Mouse (Mus musculus) kidney, adult 11 months (tissue): ENCODE results near the gene Hist1h1c.
"Not testable (repeated sequence)": the region's sequence is repeated elsewhere in the genome, so short reads cannot be mapped to it uniquely, and the experiment has no call there.

ENCODE experiments used
- DNase-seq: peaks from one replicate; pipeline ENCODE4 v3.0.0; 2022

Hist1h1c gene

DNA sequence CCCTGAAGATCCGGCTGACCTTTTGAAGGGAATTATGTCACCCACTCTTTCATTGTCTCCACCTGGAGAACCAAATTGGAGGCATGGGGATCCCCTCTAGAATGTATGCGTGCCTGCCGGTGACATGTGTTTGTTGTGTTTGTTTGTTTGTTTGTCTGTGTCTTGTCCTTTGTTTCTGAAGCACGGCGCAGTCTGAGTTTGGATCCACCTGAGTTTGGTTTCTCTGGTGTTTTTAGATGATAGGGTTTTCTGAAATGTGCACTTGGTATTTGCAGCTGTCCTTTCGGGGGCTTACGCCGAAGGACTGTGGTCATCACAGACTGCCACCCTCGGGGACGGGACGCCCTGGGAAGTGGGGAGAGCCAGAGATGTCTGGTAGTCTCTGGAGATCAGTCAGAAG, 21.4 kb upstream of the Hist1h1c start:
- DNase-seq: no peak

DNA sequence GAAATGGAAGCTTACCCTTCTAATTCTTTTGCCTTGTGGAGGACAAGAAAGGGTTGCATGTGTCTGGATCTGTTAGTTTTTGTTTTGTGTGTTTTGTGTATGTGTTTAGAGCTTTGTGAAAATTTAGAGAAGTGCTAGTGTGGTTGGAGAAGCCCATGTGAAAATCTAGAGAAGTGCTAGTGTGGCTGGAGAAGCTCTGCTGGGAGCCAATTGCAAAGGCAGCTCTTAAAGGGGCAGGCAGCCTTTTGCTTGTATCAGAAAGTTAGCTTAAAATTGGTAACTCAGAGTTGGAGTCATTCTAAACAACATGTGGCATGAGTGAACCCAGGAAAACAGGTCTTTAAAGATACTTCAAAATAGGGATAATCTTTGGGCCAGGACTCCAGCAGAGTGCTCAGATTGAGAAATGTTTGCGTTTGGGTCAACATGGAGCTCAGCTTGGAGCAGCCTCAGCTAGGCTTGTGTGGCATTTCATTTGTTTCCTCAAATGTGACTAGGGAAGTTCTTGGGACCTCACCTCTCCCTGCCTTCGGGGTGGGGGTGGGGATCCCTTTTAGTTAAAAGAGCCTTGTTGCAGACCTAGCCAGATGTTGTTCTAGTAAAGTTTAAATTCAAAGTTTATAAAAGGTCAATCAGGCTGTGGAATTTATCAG, 20.9 kb upstream of the Hist1h1c start:
- not testable (repeated sequence) for DNase-seq

DNA sequence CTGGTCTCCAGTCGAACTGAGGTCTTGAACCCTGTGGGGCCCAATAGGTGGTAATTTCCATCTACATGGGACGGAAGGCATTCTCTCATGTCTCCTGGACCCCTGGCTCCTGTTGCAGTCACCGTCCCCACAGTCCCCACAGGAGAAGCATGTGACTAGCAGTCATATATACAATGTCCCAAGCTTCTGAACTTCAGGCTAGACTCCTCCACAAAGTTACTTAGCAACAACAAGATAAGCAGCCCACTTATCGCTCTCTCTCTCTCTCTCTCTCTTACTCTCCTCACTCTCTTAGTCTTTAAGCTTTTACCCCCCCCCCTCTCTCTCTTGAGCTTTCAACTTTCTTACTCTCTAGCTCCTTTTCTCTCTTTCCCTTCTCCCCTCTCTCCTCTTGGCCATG, 14.4 kb upstream of the Hist1h1c start:
- no peak for DNase-seq

DNA sequence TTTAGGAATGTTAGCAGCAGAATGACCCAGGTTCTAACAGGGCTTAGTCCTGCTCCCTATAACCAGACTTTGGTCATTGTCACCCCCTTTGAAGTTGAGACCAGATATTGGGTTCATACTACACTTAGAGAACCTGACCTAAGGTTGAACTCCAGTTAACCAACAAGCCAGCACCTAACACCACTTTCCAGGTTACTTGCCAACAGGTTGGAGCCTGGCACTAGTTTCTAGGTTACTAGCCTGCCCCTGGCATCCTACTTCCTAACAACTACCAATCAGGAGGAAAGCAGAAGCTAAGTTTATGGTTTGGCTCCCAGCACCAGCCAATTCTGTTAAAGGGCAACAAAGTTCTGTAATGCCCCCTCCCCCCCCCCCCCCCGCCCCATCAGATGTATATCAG, 13.4 kb upstream of the Hist1h1c start:
- no peak for DNase-seq

DNA sequence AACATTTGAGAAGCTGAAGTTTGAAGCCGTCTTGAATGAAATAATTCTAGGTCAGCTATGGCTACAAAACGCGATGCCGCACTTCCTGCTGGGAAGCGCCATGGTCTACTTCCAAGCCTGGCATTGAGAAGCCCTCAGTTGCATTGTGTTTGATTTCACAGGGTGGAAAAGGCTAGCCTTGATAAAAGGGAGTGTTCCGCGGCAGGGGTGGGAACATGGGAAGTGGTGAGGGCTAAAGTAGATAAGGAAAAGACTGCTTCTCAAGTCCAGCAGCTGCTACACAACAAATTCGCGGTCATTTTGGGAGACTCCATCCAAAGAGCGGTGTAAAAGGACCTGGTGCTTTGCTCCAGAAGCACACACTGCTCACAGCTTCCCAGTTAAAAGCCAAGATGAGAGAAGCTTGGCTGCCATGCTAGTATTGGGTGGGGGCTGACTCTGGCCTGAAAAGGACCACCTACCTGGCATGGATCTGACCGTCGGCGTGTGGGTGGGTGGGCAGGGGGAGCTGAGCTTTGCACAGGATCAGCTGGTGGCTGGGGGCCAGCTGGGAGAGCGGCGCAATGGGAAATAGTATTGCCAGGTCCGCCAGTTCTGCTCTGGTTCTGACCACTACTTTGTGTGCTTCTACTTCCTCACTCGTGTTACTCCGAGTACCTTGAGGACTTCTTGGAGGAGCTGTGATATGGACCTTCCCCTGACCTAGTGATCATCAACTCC, 10.0 kb upstream of the Hist1h1c start:
- DNase-seq: no peak

DNA sequence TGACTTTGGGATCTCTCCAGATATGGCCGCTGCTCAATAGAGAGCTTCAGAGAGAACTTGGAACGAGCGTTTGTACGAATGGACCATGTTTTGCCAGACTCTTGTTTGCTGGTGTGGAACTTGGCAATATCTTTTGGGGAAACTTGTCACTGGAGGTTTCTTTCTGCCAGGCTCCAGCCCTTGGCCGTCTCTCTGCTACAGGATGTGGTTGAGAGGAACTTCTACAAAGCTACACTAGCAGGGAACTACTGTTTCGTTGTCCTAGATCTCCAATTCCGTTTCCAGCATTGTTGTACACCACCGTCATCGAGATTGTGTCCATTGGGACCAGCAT, 9.4 kb upstream of the Hist1h1c start:
- DNase-seq: no peak

DNA sequence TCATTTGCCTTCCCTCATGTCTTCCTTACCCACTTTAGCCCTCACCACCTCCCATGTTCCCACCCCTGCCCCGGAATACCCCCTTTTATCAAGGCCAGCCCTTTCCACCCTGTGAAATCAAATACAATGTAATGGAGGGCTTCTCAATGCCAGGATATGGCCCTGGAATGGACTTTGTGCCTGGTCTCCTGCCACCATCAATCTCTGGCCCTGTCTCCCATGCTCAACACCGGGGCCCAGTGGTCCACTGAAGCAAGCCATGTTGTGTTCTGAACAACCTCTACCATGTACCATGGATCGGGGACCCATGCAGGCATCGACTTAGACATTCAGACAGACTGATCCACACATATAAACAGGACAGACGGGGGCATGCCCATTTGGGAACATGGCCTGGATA, 8.9 kb upstream of the Hist1h1c start:
- no peak for DNase-seq

DNA sequence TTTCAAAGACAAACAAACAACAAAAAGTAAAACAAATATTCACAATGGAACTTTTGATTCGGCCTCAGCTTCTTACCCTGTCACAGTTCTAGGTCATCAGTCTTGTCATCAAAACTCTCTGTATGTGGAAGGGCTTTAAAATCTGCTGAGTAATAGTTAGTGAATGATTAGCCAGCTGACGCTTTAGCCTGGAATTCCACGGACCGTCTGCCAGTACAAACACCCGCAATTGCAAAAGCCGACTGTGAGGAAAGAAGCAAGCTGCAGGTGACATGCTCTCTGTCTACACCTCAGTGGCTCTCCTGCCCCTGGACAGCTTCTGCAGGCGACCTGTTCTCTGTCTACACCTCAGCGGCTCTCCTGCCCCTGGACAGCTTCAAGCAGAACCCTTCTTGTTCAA, 8.1 kb upstream of the Hist1h1c start:
- peak; percentile 81 for DNase-seq

DNA sequence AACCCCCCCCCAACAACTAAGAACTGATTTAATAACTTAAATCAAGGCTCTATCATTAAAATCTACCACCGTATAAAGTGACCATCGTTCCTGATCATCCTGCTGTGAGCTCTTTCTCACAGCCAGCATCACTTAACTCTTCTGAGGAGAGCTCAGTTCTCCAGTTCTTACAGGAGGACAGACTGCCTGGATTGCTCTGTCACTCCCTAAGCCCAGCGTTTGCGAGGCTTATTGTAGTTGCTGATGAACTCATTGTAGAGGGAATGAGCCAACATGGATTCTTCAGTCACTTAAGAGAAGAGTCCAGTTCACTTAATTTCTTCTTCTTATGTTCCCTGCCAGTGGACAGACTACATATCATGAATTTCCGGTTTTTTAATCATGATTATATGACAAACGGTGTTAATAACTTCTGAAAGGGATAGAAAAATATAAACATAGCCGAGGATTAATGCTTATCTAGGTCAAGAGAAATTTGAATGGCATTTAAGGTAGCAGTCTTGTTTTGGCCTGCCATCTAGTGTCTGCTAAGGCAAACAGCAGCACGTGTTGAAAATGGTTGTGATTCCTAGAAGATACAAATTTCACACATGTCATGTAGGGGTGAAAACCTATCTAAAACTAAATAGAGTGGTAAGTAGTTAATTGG, 6.3 kb upstream of the Hist1h1c start:
- DNase-seq: no peak

DNA sequence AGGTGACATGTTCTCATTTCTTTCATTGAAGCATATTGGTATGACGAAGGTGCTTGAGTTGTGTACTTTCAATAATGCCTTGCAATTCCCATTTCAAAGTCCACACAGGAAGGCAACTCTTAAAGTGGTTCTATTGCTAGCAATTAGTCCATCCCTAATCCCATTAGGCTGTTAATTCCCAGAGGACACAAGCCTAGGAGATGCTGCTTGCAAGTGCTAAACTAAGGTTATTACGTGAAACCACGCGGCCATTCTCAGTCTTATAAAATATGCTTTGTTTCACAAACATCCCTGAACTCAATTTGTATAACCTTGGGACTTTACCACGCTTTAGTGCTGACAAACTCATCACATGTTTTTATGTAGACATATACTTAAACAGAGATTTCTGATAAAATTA, 1.5 kb upstream of the Hist1h1c start:
- no peak for DNase-seq

DNA sequence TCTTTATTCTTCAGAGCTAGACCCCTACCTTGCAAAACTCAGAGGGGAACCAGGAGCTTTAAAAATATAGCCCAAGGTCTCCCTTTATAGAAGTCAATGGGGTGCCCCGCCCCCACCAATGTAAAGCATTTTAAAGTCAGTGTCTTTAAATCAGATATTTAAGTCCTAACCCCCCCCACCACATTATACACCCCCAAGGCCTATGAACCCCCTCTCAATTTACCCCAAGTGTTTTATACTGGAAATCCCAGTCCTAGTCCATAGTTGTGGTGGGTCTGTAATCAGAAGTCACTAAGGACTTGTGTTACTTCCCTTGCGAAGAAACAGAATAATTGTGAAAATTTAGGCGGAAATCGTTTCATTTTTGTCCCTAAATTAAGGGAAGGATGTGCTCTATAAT, 567 bp upstream of the Hist1h1c start:
- no peak for DNase-seq

DNA sequence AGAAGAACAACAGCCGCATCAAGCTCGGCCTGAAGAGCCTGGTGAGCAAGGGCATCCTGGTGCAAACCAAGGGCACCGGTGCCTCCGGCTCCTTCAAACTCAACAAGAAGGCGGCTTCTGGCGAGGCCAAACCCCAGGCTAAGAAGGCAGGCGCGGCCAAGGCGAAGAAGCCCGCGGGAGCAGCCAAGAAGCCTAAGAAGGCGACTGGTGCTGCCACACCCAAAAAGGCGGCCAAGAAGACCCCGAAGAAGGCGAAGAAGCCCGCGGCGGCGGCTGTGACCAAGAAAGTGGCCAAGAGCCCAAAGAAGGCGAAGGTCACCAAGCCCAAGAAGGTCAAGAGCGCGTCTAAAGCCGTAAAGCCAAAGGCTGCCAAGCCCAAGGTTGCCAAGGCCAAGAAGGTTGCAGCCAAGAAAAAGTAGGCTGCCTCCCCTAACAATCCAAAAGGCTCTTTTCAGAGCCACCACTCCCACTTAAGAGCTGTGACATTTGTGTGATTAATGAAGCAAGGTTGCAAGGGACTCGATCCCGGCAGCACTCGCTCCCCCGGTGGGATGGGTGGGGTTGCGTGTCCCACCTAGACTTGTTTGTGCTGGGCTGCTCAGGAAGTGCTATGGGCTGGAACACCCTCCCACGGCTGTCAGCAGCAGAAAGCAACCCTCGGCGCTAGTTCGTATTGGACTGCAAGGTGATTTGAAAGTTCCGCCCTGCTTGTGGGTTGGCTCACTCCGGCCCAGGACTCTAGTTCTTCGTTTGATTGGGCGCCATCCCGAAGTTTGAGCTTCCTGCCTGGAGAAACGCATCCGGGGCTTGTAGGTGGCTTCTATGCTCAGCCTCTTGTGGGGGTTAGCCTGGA, 687 bp downstream of the Hist1h1c start:
- peak; percentile 98 for DNase-seq

DNA sequence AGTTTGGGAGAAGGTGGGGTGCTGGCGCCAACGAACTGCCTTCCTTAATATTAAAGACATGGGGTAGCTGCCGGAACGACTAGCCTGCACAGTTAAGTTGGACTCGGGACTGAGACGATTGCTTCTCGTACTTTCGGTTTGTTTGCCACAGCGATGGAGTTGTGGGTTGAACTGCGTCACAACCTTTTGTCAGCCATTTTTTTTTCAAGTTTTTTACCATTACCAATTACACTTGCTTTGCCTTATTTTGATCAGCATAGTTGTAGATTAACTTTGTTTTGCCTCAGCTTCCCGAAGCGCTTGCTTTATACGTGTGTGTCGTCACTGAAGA, 1.3 kb downstream of the Hist1h1c start:
- no peak for DNase-seq

DNA sequence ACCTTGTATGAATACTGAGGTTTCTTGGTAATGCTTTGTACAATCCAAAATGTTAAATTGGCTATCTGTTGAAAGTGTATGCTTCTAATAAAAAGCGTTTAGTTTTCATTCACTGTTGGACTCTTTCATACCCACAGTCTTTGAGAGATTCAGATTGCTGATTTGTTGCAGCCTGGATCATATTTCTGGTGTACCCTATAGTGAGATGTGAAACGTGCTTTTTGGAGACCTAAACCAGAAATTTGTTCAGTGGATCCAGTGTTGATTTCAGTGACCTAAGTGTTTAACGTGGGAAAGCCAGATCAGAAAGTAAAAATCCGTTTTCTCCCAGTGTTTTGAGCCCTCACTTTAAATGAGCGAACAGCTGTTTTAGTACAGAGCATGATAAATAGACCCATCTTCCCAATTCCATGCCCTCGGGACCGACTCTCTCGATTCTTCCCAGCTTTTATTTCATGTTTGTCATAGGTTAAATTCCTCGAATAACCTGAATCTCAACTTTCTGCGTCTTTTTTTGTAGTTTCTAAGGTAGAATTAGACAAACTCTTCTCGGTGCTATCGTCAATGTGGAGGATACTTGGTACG, 1.7 kb downstream of the Hist1h1c start:
- no peak for DNase-seq

DNA sequence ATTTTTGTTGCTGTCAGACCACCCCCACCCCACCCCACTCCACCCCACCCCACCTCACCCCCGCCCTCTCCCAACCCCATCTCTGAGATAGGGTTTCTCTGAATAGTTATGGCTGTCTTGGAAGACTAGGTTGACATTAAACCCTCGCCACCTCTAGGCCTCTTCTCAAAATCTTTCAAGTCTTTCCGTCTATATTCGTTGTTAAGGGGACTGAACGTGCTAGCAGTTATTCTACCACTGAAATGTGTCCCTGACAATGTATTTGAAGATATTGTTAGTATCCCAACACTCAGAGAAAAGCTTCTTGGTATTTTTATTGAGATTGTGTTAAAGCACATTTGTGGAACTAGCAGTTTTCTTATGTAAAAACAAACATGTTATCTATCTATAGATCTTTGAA, 2.3 kb downstream of the Hist1h1c start:
- no peak for DNase-seq

DNA sequence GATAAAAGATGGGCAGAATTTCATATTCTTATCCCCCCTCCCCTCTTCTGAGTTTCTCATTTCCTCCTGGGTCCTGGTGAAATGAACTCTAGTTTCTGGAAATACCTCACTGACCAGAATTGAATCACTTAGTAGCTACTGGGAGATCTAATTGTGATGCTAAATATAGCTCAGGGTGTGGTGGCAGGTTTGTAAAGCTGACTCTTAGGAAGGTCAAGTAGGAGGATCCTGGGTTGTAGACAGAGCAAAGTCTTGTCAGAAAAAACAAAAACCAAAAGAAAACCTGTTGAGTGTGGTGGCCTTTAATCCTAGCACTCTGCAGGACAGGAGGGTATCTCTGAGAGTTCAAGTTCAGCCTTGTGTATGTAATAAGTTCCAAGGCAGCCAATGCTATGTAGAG, 3.4 kb downstream of the Hist1h1c start:
- DNase-seq: no peak

DNA sequence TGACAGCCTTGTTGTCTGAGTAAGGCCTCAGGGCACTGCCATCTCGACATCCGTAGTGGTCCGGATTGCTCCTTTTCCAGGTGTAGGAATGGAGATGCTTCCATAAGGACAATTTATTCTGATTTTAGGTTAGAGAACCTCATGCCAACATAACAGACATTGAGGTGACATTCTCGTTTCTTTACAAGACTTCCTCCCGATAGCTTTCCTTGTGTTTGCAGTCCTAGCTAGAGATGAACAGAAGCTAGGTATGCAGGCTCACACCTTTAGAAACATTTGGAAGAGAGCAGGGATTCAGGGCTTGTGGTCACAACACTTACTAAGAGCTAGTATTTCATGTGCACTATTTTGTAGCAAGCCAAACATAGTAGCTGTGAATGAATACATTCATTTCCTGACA, 4.6 kb downstream of the Hist1h1c start:
- DNase-seq: no peak

DNA sequence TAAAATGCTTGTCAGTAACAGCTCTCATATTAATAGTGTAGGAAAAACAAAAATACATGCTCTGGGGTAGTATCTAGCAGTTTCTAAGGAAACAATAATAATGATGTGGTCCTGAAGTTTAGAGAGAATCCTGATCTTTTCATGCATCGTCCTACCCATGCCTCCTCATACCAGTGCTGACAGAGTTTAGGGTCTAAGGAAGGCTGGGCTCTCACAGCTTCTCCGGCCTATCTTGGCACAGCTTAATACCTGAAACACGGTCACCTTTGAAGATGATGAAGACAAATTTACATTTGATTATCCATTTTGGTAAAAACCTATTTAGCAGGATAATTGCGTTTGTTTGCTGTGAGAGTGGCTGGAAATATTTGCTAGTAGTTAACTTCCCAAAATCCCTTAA, 5.4 kb downstream of the Hist1h1c start:
- DNase-seq: no peak

DNA sequence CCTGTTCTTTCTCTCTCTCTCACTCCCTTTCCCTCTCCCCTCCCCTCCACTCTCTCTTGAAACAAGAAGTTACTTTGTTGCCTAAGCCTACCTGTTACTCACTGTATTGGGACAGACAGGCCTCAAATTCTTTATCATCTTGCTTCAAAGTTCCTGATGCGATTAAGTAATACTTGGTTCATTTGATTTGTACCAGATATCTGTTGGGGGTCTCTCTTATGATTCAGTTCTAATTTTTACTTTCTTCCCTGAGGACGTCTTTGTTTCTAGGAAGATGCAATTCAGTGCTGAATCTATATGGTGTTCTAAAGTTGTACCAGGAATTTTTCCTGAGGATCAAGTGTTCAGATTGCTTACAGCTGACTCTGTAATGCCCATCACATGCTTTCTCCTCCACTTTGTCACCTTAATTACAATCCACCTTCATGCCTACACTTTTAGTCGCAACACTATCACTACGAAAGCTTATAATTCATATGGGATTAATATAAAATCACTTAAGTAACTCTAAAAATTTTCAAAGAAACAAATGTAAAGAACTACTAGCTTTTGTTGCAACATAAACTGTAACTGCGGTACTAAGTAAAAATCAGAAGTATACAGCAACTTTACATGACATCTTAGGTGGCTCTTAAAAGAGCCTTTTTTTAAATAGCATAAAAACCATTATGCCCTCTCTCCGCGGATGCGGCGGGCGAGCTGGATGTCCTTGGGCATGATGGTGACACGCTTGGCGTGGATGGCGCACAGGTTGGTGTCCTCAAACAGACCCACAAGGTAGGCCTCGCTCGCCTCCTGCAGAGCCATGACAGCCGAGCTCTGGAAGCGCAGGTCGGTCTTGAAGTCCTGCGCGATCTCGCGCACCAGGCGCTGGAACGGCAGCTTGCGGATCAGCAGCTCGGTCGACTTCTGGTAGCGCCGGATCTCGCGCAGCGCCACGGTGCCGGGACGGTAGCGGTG, 6.1 kb downstream of the Hist1h1c start:
- no peak for DNase-seq

DNA sequence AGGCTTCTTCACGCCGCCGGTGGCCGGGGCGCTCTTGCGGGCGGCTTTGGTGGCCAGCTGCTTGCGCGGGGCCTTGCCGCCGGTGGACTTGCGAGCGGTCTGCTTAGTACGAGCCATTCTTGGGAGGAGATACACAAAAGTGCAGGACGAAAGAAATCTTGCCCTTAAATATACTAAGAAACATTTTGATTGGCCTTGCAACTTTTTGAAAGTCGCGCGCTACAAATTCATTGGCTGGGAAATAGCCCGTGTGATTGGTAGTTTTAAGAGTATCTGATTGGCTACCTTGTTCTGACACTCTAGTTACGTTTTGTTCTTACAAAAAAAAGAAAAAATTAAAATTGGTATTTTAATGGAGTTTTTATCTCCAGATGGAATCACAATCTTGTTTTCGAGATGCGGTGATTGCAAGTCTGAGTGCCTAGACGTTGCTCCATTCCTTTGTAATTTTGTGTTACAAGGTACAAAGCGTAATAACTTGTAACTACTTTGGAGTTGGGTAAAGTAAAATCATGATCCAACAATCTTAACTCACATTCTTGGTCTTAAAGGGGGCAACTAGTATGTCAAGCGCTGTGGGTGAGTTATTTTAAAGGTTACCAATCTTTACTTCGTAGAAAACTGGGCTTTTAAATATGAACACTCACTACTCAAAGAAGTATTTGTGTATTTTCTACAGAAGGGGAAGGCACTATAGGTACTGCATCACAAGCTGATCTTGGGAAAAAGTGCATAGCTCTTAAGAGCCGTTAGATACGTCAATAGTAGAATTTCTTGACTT, 7.0 kb downstream of the Hist1h1c start, which contains the start of gene Hist1h3c:
TSS of gene Hist1h3c (minus strand) at position 222 of the 781 bp plus-strand sequence.
- peak; percentile 69 for DNase-seq
